Mouse (Mus musculus): ENCODE data around the gene Ntan1.

DNA sequence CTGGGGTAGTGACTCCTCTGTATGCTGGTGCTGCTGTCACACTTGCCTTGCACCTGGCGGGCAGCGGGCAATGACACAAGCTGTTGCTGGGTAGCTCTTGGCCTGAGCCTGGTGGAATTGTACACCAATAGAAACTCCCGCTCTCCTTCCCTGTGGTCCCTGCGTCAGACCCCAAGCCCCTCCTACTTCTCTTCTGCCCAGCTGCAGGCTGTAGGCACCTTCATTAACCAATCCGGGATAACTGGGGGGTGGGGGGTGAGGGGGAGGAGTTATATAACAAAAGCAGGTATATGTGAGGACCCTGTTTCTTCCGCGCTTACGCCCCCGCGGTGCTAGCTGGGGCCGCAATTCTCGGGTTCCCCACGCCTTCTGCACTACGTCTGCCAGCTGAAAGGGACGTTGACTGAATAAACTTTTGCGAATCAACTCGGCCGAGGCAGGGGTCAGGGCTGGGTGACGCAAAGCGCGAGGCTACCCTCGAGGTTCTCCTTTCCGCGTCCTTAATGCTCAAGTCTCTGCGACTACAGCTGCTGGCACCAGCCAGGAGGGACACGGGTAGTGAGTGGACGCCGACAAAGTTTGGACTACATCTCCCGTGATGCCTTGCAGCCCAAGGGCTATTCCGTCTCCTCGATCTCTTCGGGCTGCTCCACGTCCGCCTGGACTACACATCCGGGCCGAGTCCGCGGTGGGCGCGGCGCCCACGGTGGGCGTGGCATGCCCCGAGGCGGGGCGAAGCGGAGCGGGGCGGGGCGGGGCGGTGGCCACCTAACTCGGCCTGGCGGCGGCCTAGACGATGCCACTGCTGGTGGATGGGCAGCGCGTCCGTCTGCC, at the start of gene Ntan1:
- TF ChIP-seq POLR2A (IDR thresholded peaks at IDR 0.05; ENCODE audit: borderline replicate concordance, extremely low read depth, low read depth, low read length) (peak; percentile 76), CTCF (IDR thresholded peaks at IDR 0.05; ENCODE audit: insufficient read depth, low read length) (no peak)
